Mouse (Mus musculus): ENCODE data around the gene Htr1d. TPM values are rescaled to one million over a fixed set of nuclear protein-coding genes. Genes with fewer than 3 reads are reported as not detected.

Gene Htr1d
- total and polyA plus RNA-seq, 3 experiments = 0.05 TPM; not detected in 2

DNA sequence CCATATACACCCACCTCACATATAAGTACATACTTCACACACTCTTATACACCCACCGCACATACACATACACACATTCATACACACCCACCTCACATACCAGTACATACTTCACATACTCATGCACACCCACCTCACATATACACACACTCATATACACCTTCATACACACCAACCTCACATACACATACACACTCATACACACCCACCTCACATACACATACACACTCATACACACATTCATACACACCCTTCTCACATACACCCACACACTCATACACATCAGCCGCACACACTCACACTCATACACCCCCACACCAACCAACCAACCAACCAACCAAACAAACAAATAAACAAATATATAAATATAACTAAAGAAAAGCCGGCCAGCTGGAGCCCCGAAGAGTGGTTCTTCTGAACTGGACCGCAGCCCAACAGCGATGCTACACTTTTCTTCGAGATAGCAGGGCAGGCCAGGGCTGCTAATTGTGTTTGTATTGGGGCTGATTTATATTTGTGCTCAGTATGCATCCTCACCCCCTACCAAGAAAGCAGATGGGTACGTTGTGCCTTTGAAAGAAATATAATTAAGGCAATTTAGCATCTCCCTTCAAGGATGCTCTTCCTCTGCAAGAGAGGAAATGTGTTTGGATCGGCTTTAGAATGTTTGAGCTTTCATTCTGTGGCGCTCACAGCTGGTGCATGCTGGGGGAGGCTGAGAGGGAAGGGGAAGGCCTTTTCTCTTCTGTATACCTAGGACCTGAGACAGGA lies 11.1 kb upstream of the Htr1d start:
- Histone ChIP-seq H3K4me3 (ENCODE audit: low read depth, low read length) (no peak overlapping the region), H3K27me3 (ENCODE audit: insufficient read depth, low read length) (0 out of 2 replicates have a peak, but pooled peaks cover 2% of the 10 kb centered on the region), H3K4me1 (ENCODE audit: insufficient read depth, low read depth, low read length) (no peaks in the 10 kb centered on the region), H3K36me3 (replicated peaks) (no peaks in the 10 kb centered on the region), H3K9me3 (replicated peaks) (no peaks in the 10 kb centered on the region)
- ATAC-seq (ENCODE audit: extremely low read depth, insufficient number of reproducible peaks, low FRiP score, poor library complexity, severe bottlenecking) (no peak), DNase-seq (ENCODE audit: low spot score) (no peak)
- TF ChIP-seq POLR2AphosphoS5 (IDR thresholded peaks at IDR 0.05; ENCODE audit: insufficient replicate concordance, low read depth, low read length) (no peak), GATA1 (IDR thresholded peaks at IDR 0.05; ENCODE audit: borderline replicate concordance, low read length) (no peak), GATA2 (IDR thresholded peaks at IDR 0.05; ENCODE audit: borderline replicate concordance, low read depth, low read length) (no peak), CTCF (IDR thresholded peaks at IDR 0.05; ENCODE audit: low read depth, low read length) (no peak), TAL1 (conservative IDR thresholded peaks at IDR 0.05; ENCODE audit: low read depth, low read length) (no peak)

DNA sequence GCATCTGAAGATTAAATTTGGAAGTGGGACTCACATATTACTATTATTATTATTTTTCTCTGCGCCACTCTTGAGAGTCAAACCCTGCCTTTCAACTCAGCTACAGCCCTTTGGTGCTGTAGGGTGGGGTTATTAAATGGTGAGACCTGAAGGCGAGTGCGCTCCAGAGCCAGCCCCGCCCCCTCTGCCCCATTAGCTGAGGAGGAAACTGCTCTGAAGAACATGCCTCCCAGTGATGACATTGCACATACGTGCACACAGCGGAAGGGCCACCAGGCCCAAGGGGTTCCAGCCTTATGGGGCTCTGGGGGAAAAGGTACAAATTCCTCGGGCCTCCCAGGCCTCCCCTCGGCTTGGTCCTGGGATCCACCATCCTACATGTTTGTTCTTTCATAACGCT lies 7.8 kb upstream of the Htr1d start:
- H3K9me3 ChIP-seq (replicated peaks) = no peaks in the 10 kb centered on the region
- TF ChIP-seq CTCF (IDR thresholded peaks at IDR 0.05; ENCODE audit: low read depth, low read length) (no peak), GATA1 (IDR thresholded peaks at IDR 0.05; ENCODE audit: borderline replicate concordance, low read length) (no peak), TAL1 (conservative IDR thresholded peaks at IDR 0.05; ENCODE audit: low read depth, low read length) (no peak)
- no peak for ATAC-seq (ENCODE audit: extremely low read depth, insufficient number of reproducible peaks, low FRiP score, poor library complexity, severe bottlenecking)

DNA sequence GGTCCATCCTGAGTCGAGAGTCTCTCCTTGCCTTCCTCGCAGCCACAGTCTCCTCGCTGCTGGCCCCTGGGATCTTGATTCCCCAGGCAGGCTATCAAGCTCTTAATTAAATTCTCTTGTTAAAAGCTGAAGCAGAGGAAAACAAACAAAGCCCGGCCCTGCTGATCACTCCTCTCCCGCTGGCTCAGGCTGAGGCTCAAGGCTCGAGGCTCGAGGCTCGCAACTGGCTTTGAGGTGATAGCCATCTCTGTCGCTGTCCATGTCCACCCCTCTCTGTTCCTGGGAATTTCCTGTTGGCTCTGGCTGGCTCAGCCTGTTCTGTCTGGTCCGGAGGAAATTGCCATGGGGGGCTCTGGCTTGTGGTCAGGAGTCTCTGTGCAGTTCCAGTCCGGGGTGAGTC lies 4.4 kb upstream of the Htr1d start:
- H3K4me3 ChIP-seq (ENCODE audit: low read depth, low read length) = no peak overlapping the region
- H3K27me3 ChIP-seq (ENCODE audit: insufficient read depth, low read length) = peaks cover 14% of the 10 kb centered on the region; the same call in 1 of the 2 replicates
- no peak for ATAC-seq (ENCODE audit: extremely low read depth, insufficient number of reproducible peaks, low FRiP score, poor library complexity, severe bottlenecking)
- H3K4me1 ChIP-seq (ENCODE audit: insufficient read depth, low read depth, low read length) = no peaks in the 10 kb centered on the region
- no peaks in the 10 kb centered on the region for H3K9me3 ChIP-seq (replicated peaks)
- TF ChIP-seq GATA2 (IDR thresholded peaks at IDR 0.05; ENCODE audit: borderline replicate concordance, low read depth, low read length) (no peak), POLR2AphosphoS5 (IDR thresholded peaks at IDR 0.05; ENCODE audit: insufficient replicate concordance, low read depth, low read length) (no peak), GATA1 (IDR thresholded peaks at IDR 0.05; ENCODE audit: borderline replicate concordance, low read length) (no peak), TAL1 (conservative IDR thresholded peaks at IDR 0.05; ENCODE audit: low read depth, low read length) (no peak), CTCF (IDR thresholded peaks at IDR 0.05; ENCODE audit: low read depth, low read length) (no peak)
- no peaks in the 10 kb centered on the region for H3K36me3 ChIP-seq (replicated peaks)
- DNase-seq (ENCODE audit: low spot score) = no peak

More for the DNA sequence above, 7.8 kb upstream of the Htr1d start:
- no peaks in the 10 kb centered on the region for H3K36me3 ChIP-seq (replicated peaks)
- no peak overlapping the region for H3K4me3 ChIP-seq (ENCODE audit: low read depth, low read length)
- peaks cover 8% of the 10 kb centered on the region; the same call in 1 of the 2 replicates for H3K27me3 ChIP-seq (ENCODE audit: insufficient read depth, low read length)
- H3K4me1 ChIP-seq (ENCODE audit: insufficient read depth, low read depth, low read length) = no peaks in the 10 kb centered on the region
- no peak for DNase-seq (ENCODE audit: low spot score)

DNA sequence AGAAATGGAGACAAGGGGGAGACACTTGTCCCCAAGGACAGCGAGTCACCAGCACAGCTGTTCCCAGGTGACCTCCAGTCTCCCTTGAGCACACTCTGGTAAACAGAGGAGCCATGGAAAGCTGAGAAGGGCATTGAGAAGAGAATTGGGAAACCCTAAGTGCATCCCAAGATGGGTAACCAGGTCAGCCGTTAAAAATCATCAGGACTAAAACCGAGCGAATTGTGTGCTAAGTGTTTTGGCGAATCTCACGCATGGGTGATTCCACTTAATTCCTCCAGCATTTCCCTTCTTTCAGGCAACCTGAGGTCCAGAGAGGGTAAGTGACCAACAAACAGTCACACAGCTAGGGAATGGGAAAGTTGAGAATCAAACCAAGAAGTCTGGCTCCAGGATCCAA lies 3.9 kb upstream of the Htr1d start:
- Histone ChIP-seq H3K27me3 (ENCODE audit: insufficient read depth, low read length) (peaks cover 14% of the 10 kb centered on the region; the same call in 1 of the 2 replicates), H3K4me1 (ENCODE audit: insufficient read depth, low read depth, low read length) (no peaks in the 10 kb centered on the region), H3K9me3 (replicated peaks) (no peaks in the 10 kb centered on the region), H3K4me3 (ENCODE audit: low read depth, low read length) (no peak overlapping the region), H3K36me3 (replicated peaks) (no peaks in the 10 kb centered on the region)
- no peak for DNase-seq (ENCODE audit: low spot score)
- TF ChIP-seq TAL1 (conservative IDR thresholded peaks at IDR 0.05; ENCODE audit: low read depth, low read length) = no peak
- no peak for TF ChIP-seq GATA1 (IDR thresholded peaks at IDR 0.05; ENCODE audit: borderline replicate concordance, low read length)
- TF ChIP-seq CTCF (IDR thresholded peaks at IDR 0.05; ENCODE audit: low read depth, low read length) = no peak
- no peak for TF ChIP-seq POLR2AphosphoS5 (IDR thresholded peaks at IDR 0.05; ENCODE audit: insufficient replicate concordance, low read depth, low read length)
- TF ChIP-seq GATA2 (IDR thresholded peaks at IDR 0.05; ENCODE audit: borderline replicate concordance, low read depth, low read length) = no peak
- no peak for ATAC-seq (ENCODE audit: extremely low read depth, insufficient number of reproducible peaks, low FRiP score, poor library complexity, severe bottlenecking)

DNA sequence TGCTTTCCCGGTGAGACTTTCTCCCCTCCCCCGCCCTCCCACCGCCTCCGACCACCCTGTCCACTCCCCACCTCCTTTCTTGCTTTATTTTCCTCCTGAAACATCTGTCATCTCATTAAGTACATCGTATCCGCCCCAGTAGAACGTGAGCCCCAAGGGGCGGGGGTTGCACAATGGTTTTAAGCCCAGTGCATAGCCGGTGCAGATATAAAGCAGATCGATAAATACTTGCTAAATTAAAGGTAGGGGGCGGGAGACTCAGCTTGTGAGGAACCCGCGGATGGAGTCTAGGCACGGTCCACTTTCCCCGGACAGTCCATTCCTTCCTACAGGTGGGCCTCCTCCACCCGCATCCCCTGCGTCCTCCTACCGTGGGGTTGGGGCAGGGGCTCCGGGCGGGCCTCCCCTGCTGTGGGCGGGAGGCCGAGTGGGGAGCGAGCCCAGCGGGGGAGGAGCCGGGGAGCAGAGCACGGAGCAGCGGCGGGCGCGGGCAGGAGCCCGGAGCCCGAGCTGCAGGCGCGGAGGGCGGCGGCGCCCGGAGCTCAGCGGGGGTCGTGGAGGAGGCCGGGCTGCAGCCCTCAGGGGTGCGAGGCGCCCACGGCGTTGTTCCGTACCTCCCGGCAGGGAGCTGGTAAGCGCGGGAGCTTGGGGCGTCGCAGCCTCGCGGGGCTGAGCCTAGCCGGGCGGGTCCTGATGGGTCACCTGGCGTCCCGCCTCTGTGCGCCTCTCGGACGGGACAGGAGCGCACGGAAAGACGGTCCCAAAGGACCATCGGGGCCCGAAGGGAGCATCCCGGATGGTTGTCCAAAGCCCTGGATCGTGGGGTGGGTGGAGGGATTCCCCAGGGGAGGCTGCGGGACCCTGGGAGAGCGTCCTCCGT lies 1.0 kb downstream of the Htr1d start:
- H3K27me3 ChIP-seq (ENCODE audit: insufficient read depth, low read length) = peaks cover 9% of the 10 kb centered on the region

DNA sequence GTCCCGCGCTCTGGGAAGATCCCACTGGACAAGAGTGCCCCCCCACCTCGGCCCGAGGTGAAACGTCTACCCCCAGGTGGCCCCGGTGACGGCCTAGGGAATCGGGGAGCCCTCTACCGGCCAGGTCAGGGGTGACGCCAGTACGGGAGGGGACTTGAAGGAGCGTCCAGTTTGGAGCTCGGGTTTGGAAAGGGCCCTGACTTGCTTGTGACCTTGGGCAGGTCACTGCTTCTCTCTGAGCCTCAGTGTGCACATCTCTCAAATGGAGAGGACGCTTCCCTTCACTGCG lies 1.6 kb downstream of the Htr1d start:
- H3K27me3 ChIP-seq (ENCODE audit: insufficient read depth, low read length) = peaks cover 9% of the 10 kb centered on the region
- DNase-seq (ENCODE audit: low spot score) (no peak), ATAC-seq (ENCODE audit: extremely low read depth, insufficient number of reproducible peaks, low FRiP score, poor library complexity, severe bottlenecking) (no peak)

More for the DNA sequence above, 1.0 kb downstream of the Htr1d start:
- no peak for DNase-seq (ENCODE audit: low spot score)
- no peak for TF ChIP-seq TAL1 (conservative IDR thresholded peaks at IDR 0.05; ENCODE audit: low read depth, low read length)
- no peak for TF ChIP-seq GATA1 (IDR thresholded peaks at IDR 0.05; ENCODE audit: borderline replicate concordance, low read length)
- no peak for TF ChIP-seq CTCF (IDR thresholded peaks at IDR 0.05; ENCODE audit: low read depth, low read length)
- no peak for TF ChIP-seq GATA2 (IDR thresholded peaks at IDR 0.05; ENCODE audit: borderline replicate concordance, low read depth, low read length)
- no peak for TF ChIP-seq POLR2AphosphoS5 (IDR thresholded peaks at IDR 0.05; ENCODE audit: insufficient replicate concordance, low read depth, low read length)
- Histone ChIP-seq H3K4me3 (ENCODE audit: low read depth, low read length) (no peak overlapping the region), H3K36me3 (replicated peaks) (no peaks in the 10 kb centered on the region), H3K9me3 (replicated peaks) (no peaks in the 10 kb centered on the region), H3K4me1 (ENCODE audit: insufficient read depth, low read depth, low read length) (no peaks in the 10 kb centered on the region)
- ATAC-seq (ENCODE audit: extremely low read depth, insufficient number of reproducible peaks, low FRiP score, poor library complexity, severe bottlenecking) = no peak

More for the DNA sequence above, 1.6 kb downstream of the Htr1d start:
- Histone ChIP-seq H3K36me3 (replicated peaks) (no peaks in the 10 kb centered on the region), H3K9me3 (replicated peaks) (no peaks in the 10 kb centered on the region), H3K4me3 (ENCODE audit: low read depth, low read length) (no peak overlapping the region), H3K4me1 (ENCODE audit: insufficient read depth, low read depth, low read length) (no peaks in the 10 kb centered on the region)
- TF ChIP-seq GATA1 (IDR thresholded peaks at IDR 0.05; ENCODE audit: borderline replicate concordance, low read length) (no peak), POLR2AphosphoS5 (IDR thresholded peaks at IDR 0.05; ENCODE audit: insufficient replicate concordance, low read depth, low read length) (no peak), CTCF (IDR thresholded peaks at IDR 0.05; ENCODE audit: low read depth, low read length) (no peak), TAL1 (conservative IDR thresholded peaks at IDR 0.05; ENCODE audit: low read depth, low read length) (no peak), GATA2 (IDR thresholded peaks at IDR 0.05; ENCODE audit: borderline replicate concordance, low read depth, low read length) (no peak)

Measured in G1E (cell line).